Mouse (Mus musculus): ENCODE results near the gene Trappc5. TPM values are rescaled to one million over a fixed set of nuclear protein-coding genes. Genes with fewer than 3 reads are reported as not detected.

Gene Trappc5
- total and polyA plus RNA-seq, 3 experiments, result 43.0 to 48.6 TPM; not detected in 1

GRCm38 (mm10) chr8:3674671-3675070 is 1.4 kb upstream of the Trappc5 start:
- DNase-seq (ENCODE audit: low read depth, low spot score), result peak; percentile 52
- Histone ChIP-seq H3K27ac (ENCODE audit: control insufficient read depth, low read depth, low read length) (no peak overlapping the region), H3K9me3 (replicated peaks; ENCODE audit: insufficient read depth, low read length) (no peaks in the 10 kb centered on the region), H3K36me3 (ENCODE audit: control insufficient read depth in 1 of 2, insufficient read depth in 2 of 2, low read length in 2 of 2) (peaks cover 0 to 13% of the 10 kb centered on the region in 2 experiments; a peak in 2 of 4 replicates), H3K27me3 (ENCODE audit: control insufficient read depth in 1 of 2, insufficient read depth in 2 of 2, low read length in 2 of 2) (no peaks in the 10 kb centered on the region), H3K4me1 (ENCODE audit: control insufficient read depth in 1 of 2, insufficient read depth in 2 of 2, low read length in 2 of 2) (peaks cover 0 to 12% of the 10 kb centered on the region in 2 experiments; a peak in 2 of 4 replicates), H3K79me2 (ENCODE audit: control insufficient read depth, insufficient read depth, low read length, poor library complexity) (peaks cover 32% of the 10 kb centered on the region), H3K4me3 (ENCODE audit: control insufficient read depth in 1 of 2, insufficient read depth in 1 of 2, low read depth in 2 of 2, low read length in 2 of 2) (no peak overlapping the region), H3K9ac (ENCODE audit: control insufficient read depth, low read depth, low read length, poor library complexity, severe bottlenecking) (no peak overlapping the region)
- TF ChIP-seq MAFK (IDR thresholded peaks at IDR 0.05; ENCODE audit: borderline replicate concordance, low read depth, low read length), result no peak
- no peak for TF ChIP-seq CHD2 (IDR thresholded peaks at IDR 0.05; ENCODE audit: low read length)
- TF ChIP-seq ZC3H11A (IDR thresholded peaks at IDR 0.05; ENCODE audit: low read depth, low read length), result no peak
- TF ChIP-seq UBTF (IDR thresholded peaks at IDR 0.05; ENCODE audit: borderline replicate concordance, insufficient read depth, low read depth, low read length), result no peak
- no peak for TF ChIP-seq MAZ (IDR thresholded peaks at IDR 0.05; ENCODE audit: low read depth, low read length)
- no peak for TF ChIP-seq KAT2A (conservative IDR thresholded peaks at IDR 0.05; ENCODE audit: low read depth, low read length)
- no peak for TF ChIP-seq MAX (IDR thresholded peaks at IDR 0.05; ENCODE audit: low read length)
- TF ChIP-seq EP300 (IDR thresholded peaks at IDR 0.05; ENCODE audit: low read depth in 1 of 2, low read length in 2 of 2), result no peak
- TF ChIP-seq E2F4 (IDR thresholded peaks at IDR 0.05; ENCODE audit: borderline replicate concordance, low read depth, low read length), result no peak
- no peak for TF ChIP-seq GABPA (IDR thresholded peaks at IDR 0.05; ENCODE audit: low read depth, low read length)
- TF ChIP-seq SIN3A (IDR thresholded peaks at IDR 0.05; ENCODE audit: low read length), result no peak
- TF ChIP-seq ELF1 (IDR thresholded peaks at IDR 0.05; ENCODE audit: low read depth, low read length), result no peak
- TF ChIP-seq ZMIZ1 (IDR thresholded peaks at IDR 0.05; ENCODE audit: low read depth, low read length), result no peak
- TF ChIP-seq MXI1 (IDR thresholded peaks at IDR 0.05; ENCODE audit: low read depth, low read length), result no peak
- TF ChIP-seq USF2 (IDR thresholded peaks at IDR 0.05; ENCODE audit: borderline replicate concordance in 1 of 2, insufficient read depth in 1 of 2, low read depth in 1 of 2, low read length in 2 of 2), result no peak
- no peak for TF ChIP-seq GATA1 (IDR thresholded peaks at IDR 0.05; ENCODE audit: low read depth, low read length)
- TF ChIP-seq RCOR1 (IDR thresholded peaks at IDR 0.05; ENCODE audit: low read depth, low read length), result no peak
- no peak for TF ChIP-seq NRF1 (IDR thresholded peaks at IDR 0.05; ENCODE audit: insufficient read depth, low read depth, low read length, poor library complexity, severe bottlenecking)

GRCm38 (mm10) chr8:3676993-3677579 is 987 bp downstream of the Trappc5 start:
- H3K4me1 ChIP-seq (ENCODE audit: control insufficient read depth in 1 of 2, insufficient read depth in 2 of 2, low read length in 2 of 2), result peaks cover 0 to 12% of the 10 kb centered on the region in 2 experiments; a peak in 2 of 4 replicates
- no peaks in the 10 kb centered on the region for H3K27me3 ChIP-seq (ENCODE audit: control insufficient read depth in 1 of 2, insufficient read depth in 2 of 2, low read length in 2 of 2)
- peaks cover 32% of the 10 kb centered on the region for H3K79me2 ChIP-seq (ENCODE audit: control insufficient read depth, insufficient read depth, low read length, poor library complexity)
- H3K27ac ChIP-seq (ENCODE audit: control insufficient read depth, low read depth, low read length), result peak overlapping the region; percentile 87
- peak overlapping the region; percentile 98 for H3K9ac ChIP-seq (ENCODE audit: control insufficient read depth, low read depth, low read length, poor library complexity, severe bottlenecking)
- H3K36me3 ChIP-seq (ENCODE audit: control insufficient read depth in 1 of 2, insufficient read depth in 2 of 2, low read length in 2 of 2), result peaks cover 0 to 15% of the 10 kb centered on the region in 2 experiments; a peak in 2 of 4 replicates
- no peak for TF ChIP-seq MYB (IDR thresholded peaks at IDR 0.05; ENCODE audit: low read depth, low read length)
- no peak for TF ChIP-seq ETS1 (IDR thresholded peaks at IDR 0.05; ENCODE audit: low read depth, low read length)
- peak in 1 of 2 experiments; percentile 33; a peak in 2 of 4 replicates for TF ChIP-seq POLR2A (IDR thresholded peaks at IDR 0.05; ENCODE audit: control insufficient read depth in 1 of 2, insufficient read depth in 1 of 2, low read depth in 1 of 2, low read length in 2 of 2, poor library complexity in 1 of 2)
- TF ChIP-seq NRF1 (IDR thresholded peaks at IDR 0.05; ENCODE audit: insufficient read depth, low read depth, low read length, poor library complexity, severe bottlenecking), result no peak
- no peak for TF ChIP-seq USF2 (IDR thresholded peaks at IDR 0.05; ENCODE audit: borderline replicate concordance in 1 of 2, insufficient read depth in 1 of 2, low read depth in 1 of 2, low read length in 2 of 2)
- TF ChIP-seq MAZ (IDR thresholded peaks at IDR 0.05; ENCODE audit: low read depth, low read length), result no peak
- TF ChIP-seq SIN3A (IDR thresholded peaks at IDR 0.05; ENCODE audit: low read length), result peak; percentile 27; the same call in 1 of the 2 replicates
- no peak for TF ChIP-seq MEF2A (IDR thresholded peaks at IDR 0.05; ENCODE audit: extremely low read depth, insufficient replicate concordance, low read depth, low read length, poor library complexity, severe bottlenecking)
- TF ChIP-seq MAX (IDR thresholded peaks at IDR 0.05; ENCODE audit: low read length), result peak; percentile 78
- TF ChIP-seq MAFK (IDR thresholded peaks at IDR 0.05; ENCODE audit: borderline replicate concordance, low read depth, low read length), result no peak
- TF ChIP-seq ZNF384 (IDR thresholded peaks at IDR 0.05; ENCODE audit: low read depth, low read length), result no peak
- no peak for TF ChIP-seq USF1 (IDR thresholded peaks at IDR 0.05; ENCODE audit: low read depth, low read length)
- TF ChIP-seq CHD2 (IDR thresholded peaks at IDR 0.05; ENCODE audit: low read length), result no peak
- TF ChIP-seq MYC (IDR thresholded peaks at IDR 0.05; ENCODE audit: low read depth, low read length), result peak; percentile 91; the same call in 1 of the 2 replicates
- TF ChIP-seq MXI1 (IDR thresholded peaks at IDR 0.05; ENCODE audit: low read depth, low read length), result peak; percentile 91
- H3K9me3 ChIP-seq (replicated peaks; ENCODE audit: insufficient read depth, low read length), result no peaks in the 10 kb centered on the region
- DNase-seq (ENCODE audit: low read depth, low spot score), result peak; percentile 76
- H3K4me3 ChIP-seq (ENCODE audit: control insufficient read depth in 1 of 2, insufficient read depth in 1 of 2, low read depth in 2 of 2, low read length in 2 of 2), result peak overlapping the region; percentile 83 to 96

Data from MEL (cell line).